Mouse (Mus musculus) hindbrain, embryonic 11.5 days (tissue): ENCODE measurements at regions not wholly inside any gene's neighbourhood (a gene's known extent, or its start where the extent isn't known, plus 50 kb on each side); places are given as distances from the start of the nearest gene placed in this dataset.

Experiments
- ATAC-seq: fragments of 200-750 bp; cut with Nextera tagmentation; 2 replicates; pipeline ENCODE4 v1.8.0; 2017; ENCODE audit warnings: mild to moderate bottlenecking, moderate TSS enrichment, moderate library complexity; ENCODE audit not compliant: low FRiP score
- DNase-seq: peaks from one replicate; pipeline ENCODE4 v3.0.0-alpha.2; 2015; ENCODE audit warnings: low spot score
- H3K27ac ChIP-seq: fragments of 300-500 bp; sonication (generic); 2 replicates; pipeline ENCODE4 v1.5.1; 2014; ENCODE audit warnings: mild to moderate bottlenecking, low read depth, low read length
- H3K27me3 ChIP-seq: fragments of 300-500 bp; sonication (generic); 2 replicates; pipeline ENCODE4 v1.6.1; 2014; ENCODE audit warnings: mild to moderate bottlenecking, low read length, moderate library complexity, mixed read lengths; ENCODE audit not compliant: control insufficient read depth, insufficient read depth
- H3K36me3 ChIP-seq: fragments of 300-500 bp; sonication (generic); 2 replicates; pipeline ENCODE4 v1.6.1; 2014; ENCODE audit warnings: mild to moderate bottlenecking, low read length, moderate library complexity, mixed read lengths; ENCODE audit not compliant: control insufficient read depth, insufficient read depth
- H3K4me1 ChIP-seq: fragments of 300-500 bp; sonication (generic); replicated peaks from 2 replicates; pipeline ENCODE4 v1.6.1; 2014; ENCODE audit warnings: low read length, mixed read lengths; ENCODE audit not compliant: control insufficient read depth, insufficient read depth
- H3K4me2 ChIP-seq: fragments of 300-500 bp; sonication (generic); replicated peaks from 2 replicates; pipeline ENCODE4 v1.6.1; 2014; ENCODE audit warnings: mild to moderate bottlenecking, low read depth, low read length
- H3K4me3 ChIP-seq: fragments of 300-500 bp; sonication (generic); 2 replicates; pipeline ENCODE4 v1.5.1; 2014; ENCODE audit warnings: low read depth, low read length
- H3K9ac ChIP-seq: fragments of 300-500 bp; sonication (generic); 2 replicates; pipeline ENCODE4 v1.6.1; 2014; ENCODE audit warnings: low read depth, low read length
- H3K9me3 ChIP-seq: fragments of 300-500 bp; sonication (generic); 2 replicates; pipeline ENCODE4 v1.6.1; 2016; ENCODE audit warnings: low read length; ENCODE audit not compliant: control insufficient read depth
- WGBS: fragments of 180-500 bp; shearing (Covaris S2); extraction: QIAGEN DNeasy Blood & Tissue Kit; methylation state at CpG from one replicate; pipeline ENCODE4 v1.1.7; 2014; 5-methylcytosine and 5-hydroxymethylcytosine counted together

- Histone ChIP-seq H3K36me3 (no peaks in the 10 kb centered on the region), H3K9me3 (no peaks in the 10 kb centered on the region), H3K4me1 (no peaks in the 10 kb centered on the region), H3K4me2 (no peak overlapping the region), H3K27me3 (no peaks in the 10 kb centered on the region), H3K4me3 (no peak overlapping the region), H3K9ac (no peak overlapping the region), H3K27ac (no peak overlapping the region)
- 57% methylated on average over 6 of the region's 6 CpGs for WGBS
- ATAC-seq, result peak; percentile 57; the same call in 1 of the 2 replicates
- DNase-seq, result no peak
These were observed 1060.0 kb downstream of the Serpinb8 start for GRCm38 (mm10) chr1:108649588-108650378.

- Histone ChIP-seq H3K4me2 (no peak overlapping the region), H3K9me3 (no peaks in the 10 kb centered on the region), H3K27ac (no peak overlapping the region), H3K9ac (no peak overlapping the region), H3K4me1 (no peaks in the 10 kb centered on the region), H3K36me3 (no peaks in the 10 kb centered on the region), H3K27me3 (no peaks in the 10 kb centered on the region), H3K4me3 (no peak overlapping the region)
- WGBS, result 86% methylated on average over 2 of the region's 2 CpGs
- ATAC-seq (no peak), DNase-seq (no peak)
These were observed 1081.2 kb downstream of the Serpinb8 start for GRCm38 (mm10) chr1:108671026-108671425.
